Mouse (Mus musculus) lung, embryonic 15.5 days (tissue): ENCODE data around the gene Xbp1. TPM values are rescaled to one million over a fixed set of nuclear protein-coding genes. Genes with fewer than 3 reads are reported as not detected.
"Not testable (repeated sequence)": the region's sequence is repeated elsewhere in the genome, so short reads cannot be mapped to it uniquely, and the experiment has no call there.

ENCODE experiments used
- ATAC-seq: fragments of 200-750 bp; cut with Nextera tagmentation; 2 replicates; pipeline ENCODE4 v1.8.0; 2017; ENCODE audit warnings: moderate number of reproducible peaks, borderline replicate concordance; ENCODE audit not compliant: low FRiP score, low TSS enrichment; ENCODE audit errors: extremely low read depth
- H3K27ac ChIP-seq: fragments of 300-500 bp; sonication (generic); 2 replicates; pipeline ENCODE4 v1.5.1; 2015; ENCODE audit warnings: moderate library complexity, mild to moderate bottlenecking, inconsistent platforms
- H3K27me3 ChIP-seq: fragments of 300-500 bp; sonication (generic); 2 replicates; pipeline ENCODE4 v1.6.1; 2015; ENCODE audit warnings: inconsistent platforms
- H3K36me3 ChIP-seq: fragments of 300-500 bp; sonication (generic); 2 replicates; pipeline ENCODE4 v1.6.1; 2015; ENCODE audit warnings: inconsistent platforms
- H3K4me1 ChIP-seq: fragments of 300-500 bp; sonication (generic); 2 replicates; pipeline ENCODE4 v1.6.1; 2015; ENCODE audit warnings: inconsistent platforms
- H3K4me2 ChIP-seq: fragments of 300-500 bp; sonication (generic); 2 replicates; pipeline ENCODE4 v1.6.1; 2015; ENCODE audit warnings: inconsistent platforms, mild to moderate bottlenecking, moderate library complexity
- H3K4me3 ChIP-seq: fragments of 300-500 bp; sonication (generic); 2 replicates; pipeline ENCODE4 v1.5.1; 2015; ENCODE audit warnings: mild to moderate bottlenecking, inconsistent platforms
- H3K9ac ChIP-seq: fragments of 300-500 bp; sonication (generic); 2 replicates; pipeline ENCODE4 v1.6.1; 2015; ENCODE audit warnings: inconsistent platforms
- H3K9me3 ChIP-seq: fragments of 300-500 bp; sonication (generic); 2 replicates; pipeline ENCODE4 v1.6.1; 2016; ENCODE audit warnings: inconsistent platforms
- WGBS: fragments of 180-500 bp; shearing (Covaris S2); methylation state at CpG from one replicate; pipeline ENCODE4 v1.1.7; 2015; 5-methylcytosine and 5-hydroxymethylcytosine counted together
- polyA plus RNA-seq: library from polyadenylated mRNA; unstranded; fragments of >200 nt; fragmentation: Nextera tagmentation; extraction: Ambion mirVana; gene quantifications from 2 replicates; pipeline ENCODE4 v1.2.1, GENCODE M21; 2015

Gene Xbp1
- polyA plus RNA-seq, 1 experiment from 2014 or later: 229 TPM

DNA sequence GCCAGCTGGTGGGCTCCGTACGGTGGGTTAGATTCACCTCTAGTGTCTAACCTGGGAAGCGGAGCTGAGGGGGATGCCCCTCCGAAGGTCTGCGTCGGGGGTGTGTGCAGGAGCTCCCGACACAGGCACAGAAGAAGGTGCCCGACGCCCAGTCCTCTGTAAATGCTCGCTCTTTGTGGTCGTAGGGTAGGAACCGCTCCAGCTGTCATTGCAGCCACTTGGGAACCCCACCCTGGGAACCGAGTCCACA is 732 bp downstream of the Xbp1 start:
- H3K27me3 ChIP-seq: no peaks in the 10 kb centered on the region
- peak overlapping the region; percentile 94 for H3K27ac ChIP-seq
- peaks cover 39% of the 10 kb centered on the region for H3K36me3 ChIP-seq
- peak overlapping the region; percentile 99 for H3K9ac ChIP-seq
- H3K4me2 ChIP-seq: peak overlapping the region; percentile 76
- 0% methylated on average over 13 of the region's 13 CpGs for WGBS
- H3K9me3 ChIP-seq: no peaks in the 10 kb centered on the region
- peak; percentile 27; the same call in 1 of the 2 replicates for ATAC-seq
- H3K4me1 ChIP-seq: peaks cover 23% of the 10 kb centered on the region
- H3K4me3 ChIP-seq: peak overlapping the region; percentile 88

DNA sequence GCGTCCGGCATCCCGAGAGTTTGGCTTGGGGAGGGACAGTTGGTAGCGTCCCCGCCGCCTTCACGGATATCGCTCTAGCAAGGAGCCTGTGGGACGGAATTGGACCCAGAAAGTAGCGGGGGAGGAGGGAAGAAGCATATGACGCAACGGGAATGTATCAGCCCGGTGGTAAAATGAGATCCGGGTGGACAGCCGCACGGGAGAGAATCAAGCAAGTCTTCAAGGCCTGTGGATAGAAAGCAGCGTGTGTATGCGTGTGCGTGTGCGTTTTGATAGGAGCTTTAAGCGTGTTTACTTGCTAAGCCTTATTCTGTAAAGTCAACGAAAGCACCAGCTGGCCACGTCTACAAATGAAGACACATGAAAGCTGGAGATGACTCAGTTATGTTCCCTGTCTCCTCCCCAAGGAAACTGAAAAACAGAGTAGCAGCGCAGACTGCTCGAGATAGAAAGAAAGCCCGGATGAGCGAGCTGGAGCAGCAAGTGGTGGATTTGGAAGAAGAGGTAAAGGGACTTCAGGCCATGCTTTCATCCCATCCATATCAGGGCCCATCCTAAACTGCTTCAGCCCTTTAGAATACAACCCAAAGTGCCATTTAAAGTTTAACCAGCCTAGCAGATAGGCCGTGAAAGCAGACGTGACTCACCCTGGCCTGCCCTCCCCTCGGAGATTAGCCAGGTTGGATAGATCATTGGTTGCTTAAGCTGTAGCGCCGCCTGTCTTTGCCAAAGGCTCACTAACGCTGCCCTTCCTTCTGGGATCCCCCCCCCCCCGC is 1.2 kb downstream of the Xbp1 start:
- H3K9me3 ChIP-seq: no peaks in the 10 kb centered on the region
- H3K36me3 ChIP-seq: peaks cover 44% of the 10 kb centered on the region
- ATAC-seq: 0 out of 2 replicates have a peak, but pooled peaks have one; percentile 6
- H3K27me3 ChIP-seq: no peaks in the 10 kb centered on the region
- H3K27ac ChIP-seq: peak overlapping the region; percentile 94
- H3K4me1 ChIP-seq: peaks cover 23% of the 10 kb centered on the region
- WGBS: under 1% methylated on average over 34 of the region's 34 CpGs
- H3K4me3 ChIP-seq: peak overlapping the region; percentile 88
- H3K9ac ChIP-seq: peak overlapping the region; percentile 99
- H3K4me2 ChIP-seq: peak overlapping the region; percentile 76

DNA sequence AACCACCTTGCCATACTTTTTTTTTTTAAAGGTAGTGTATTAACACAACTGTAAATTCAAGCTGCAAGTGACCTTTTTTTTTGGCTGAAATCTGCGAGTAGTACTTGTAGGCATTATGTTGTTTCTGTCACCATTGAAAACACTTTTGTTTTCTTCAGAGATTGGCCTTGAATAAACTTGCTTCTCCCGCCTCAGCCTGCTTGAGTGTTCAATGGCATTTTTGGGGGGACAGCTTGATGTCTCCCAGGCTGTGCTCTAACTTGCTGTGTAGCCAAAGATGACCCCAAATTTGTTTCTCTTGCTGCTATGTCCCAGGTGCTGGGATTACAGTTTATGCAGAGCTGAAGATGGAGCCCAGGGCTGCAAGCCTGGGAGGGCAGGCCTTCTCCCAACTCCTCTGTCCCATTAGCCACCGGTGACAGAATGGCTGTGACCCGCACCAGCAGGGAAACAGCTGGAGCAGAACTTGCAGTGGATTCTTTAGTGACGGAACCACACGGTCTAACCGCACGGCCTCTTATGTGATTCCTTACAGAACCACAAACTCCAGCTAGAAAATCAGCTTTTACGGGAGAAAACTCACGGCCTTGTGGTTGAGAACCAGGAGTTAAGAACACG is 2.4 kb downstream of the Xbp1 start:
- peaks cover 51% of the 10 kb centered on the region for H3K36me3 ChIP-seq
- WGBS: 84% methylated on average over 11 of the region's 11 CpGs

GRCm38 (mm10) chr11:5525418-5525817 is 5.0 kb downstream of the Xbp1 start:
- peaks cover 64% of the 10 kb centered on the region for H3K36me3 ChIP-seq
- H3K27me3 ChIP-seq: no peaks in the 10 kb centered on the region
- no peaks in the 10 kb centered on the region for H3K9me3 ChIP-seq
- WGBS: 78% methylated on average over 4 of the region's 4 CpGs
- no peak overlapping the region for H3K4me3 ChIP-seq
- no peak overlapping the region for H3K4me2 ChIP-seq
- H3K27ac ChIP-seq: no peak overlapping the region
- H3K9ac ChIP-seq: no peak overlapping the region
- H3K4me1 ChIP-seq: peaks cover 20% of the 10 kb centered on the region
- no peak for ATAC-seq

More for the DNA sequence above, 2.4 kb downstream of the Xbp1 start:
- Histone ChIP-seq H3K9me3 (no peaks in the 10 kb centered on the region), H3K4me1 (peaks cover 21% of the 10 kb centered on the region), H3K27me3 (no peaks in the 10 kb centered on the region), H3K27ac (no peak overlapping the region), H3K4me3 (peak overlapping the region; percentile 88; the same call in 1 of the 2 replicates), H3K9ac (no peak overlapping the region), H3K4me2 (peak overlapping the region; percentile 76)
- no peak for ATAC-seq

- Histone ChIP-seq H3K9me3 (no peaks in the 10 kb centered on the region), H3K4me1 (peaks cover 20% of the 10 kb centered on the region), H3K27me3 (no peaks in the 10 kb centered on the region), H3K36me3 (peaks cover 78% of the 10 kb centered on the region), H3K27ac (no peak overlapping the region), H3K4me2 (no peak overlapping the region), H3K4me3 (no peak overlapping the region), H3K9ac (no peak overlapping the region)
- no peak for ATAC-seq
- 84% methylated on average over 7 of the region's 7 CpGs for WGBS
Observed at GRCm38 (mm10) chr11:5526573-5527439, 6.3 kb downstream of the Xbp1 start.

DNA sequence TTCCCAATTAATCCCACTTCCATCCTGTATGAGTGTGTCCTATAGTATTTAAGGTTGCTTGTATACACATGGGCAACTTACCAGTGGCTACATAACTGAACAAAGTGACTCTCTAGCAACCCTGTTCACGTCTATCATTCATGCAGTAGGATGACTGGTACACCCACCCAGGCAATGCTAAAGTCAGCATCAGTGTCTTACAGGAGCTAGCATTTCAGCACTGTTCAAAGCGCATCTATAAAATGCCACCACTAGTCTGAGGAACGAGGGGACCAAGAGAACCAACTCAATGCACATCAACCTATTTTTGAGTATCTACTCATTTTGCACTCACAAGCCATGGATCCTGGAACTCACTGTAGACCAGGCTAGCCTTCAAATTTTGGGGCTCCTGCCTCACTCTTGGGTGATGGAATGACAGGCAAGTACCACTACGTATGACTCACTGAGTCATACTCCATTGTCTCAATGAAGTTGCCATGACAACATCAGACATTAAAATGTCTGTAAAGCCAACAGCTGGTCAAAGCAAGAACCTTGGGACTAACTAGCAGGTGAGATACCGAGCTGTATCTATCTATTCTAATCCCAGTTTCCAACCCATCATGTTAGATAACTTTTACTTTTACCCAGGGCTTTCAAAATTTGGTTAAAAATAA is 7.5 kb downstream of the Xbp1 start:
- no peak overlapping the region for H3K27ac ChIP-seq
- no peak overlapping the region for H3K4me3 ChIP-seq
- no peak overlapping the region for H3K9ac ChIP-seq
- ATAC-seq: no peak
- H3K4me1 ChIP-seq: peaks cover 9% of the 10 kb centered on the region
- 78% methylated on average over 5 of the region's 5 CpGs for WGBS
- no peak overlapping the region for H3K4me2 ChIP-seq
- H3K9me3 ChIP-seq: no peaks in the 10 kb centered on the region
- H3K27me3 ChIP-seq: no peaks in the 10 kb centered on the region
- H3K36me3 ChIP-seq: peaks cover 83% of the 10 kb centered on the region

- no peaks in the 10 kb centered on the region for H3K27me3 ChIP-seq
- no peak overlapping the region for H3K27ac ChIP-seq
- ATAC-seq: no peak
- whole genome bisulfite sequencing: 50% methylated on average over 5 of the region's 5 CpGs
- H3K9me3 ChIP-seq: no peaks in the 10 kb centered on the region
- H3K36me3 ChIP-seq: peaks cover 83% of the 10 kb centered on the region
- H3K4me2 ChIP-seq: no peak overlapping the region
- H3K9ac ChIP-seq: no peak overlapping the region
- H3K4me1 ChIP-seq: 0 out of 2 replicates have a peak, but pooled peaks cover under 1% of the 10 kb centered on the region
- no peak overlapping the region for H3K4me3 ChIP-seq
Observed at GRCm38 (mm10) chr11:5528841-5529240, 8.4 kb downstream of the Xbp1 start.

- Histone ChIP-seq H3K4me2 (no peak overlapping the region), H3K27ac (no peak overlapping the region), H3K36me3 (peaks cover 83% of the 10 kb centered on the region), H3K4me3 (no peak overlapping the region), H3K27me3 (no peaks in the 10 kb centered on the region), H3K9me3 (no peaks in the 10 kb centered on the region), H3K9ac (no peak overlapping the region), H3K4me1 (no peaks in the 10 kb centered on the region)
- 70% methylated on average over 5 of the region's 5 CpGs for WGBS
- ATAC-seq: no peak
Observed at GRCm38 (mm10) chr11:5530172-5530571, 9.7 kb downstream of the Xbp1 start.

- ATAC-seq: no peak
- no peak overlapping the region for H3K4me3 ChIP-seq
- no peaks in the 10 kb centered on the region for H3K27me3 ChIP-seq
- no peak overlapping the region for H3K4me2 ChIP-seq
- H3K9me3 ChIP-seq: no peaks in the 10 kb centered on the region
- WGBS: 67% methylated on average over 6 of the region's 6 CpGs
- no peak overlapping the region for H3K27ac ChIP-seq
- H3K4me1 ChIP-seq: no peaks in the 10 kb centered on the region
- peaks cover 79% of the 10 kb centered on the region for H3K36me3 ChIP-seq
- no peak overlapping the region for H3K9ac ChIP-seq
Observed at GRCm38 (mm10) chr11:5530717-5531116, 10.3 kb downstream of the Xbp1 start.

- Histone ChIP-seq H3K27me3 (no peaks in the 10 kb centered on the region), H3K36me3 (peaks cover 68% of the 10 kb centered on the region), H3K9ac (no peak overlapping the region), H3K4me3 (no peak overlapping the region), H3K4me2 (no peak overlapping the region), H3K9me3 (no peaks in the 10 kb centered on the region), H3K4me1 (no peaks in the 10 kb centered on the region), H3K27ac (no peak overlapping the region)
- ATAC-seq: no peak
- WGBS: 71% methylated on average over 5 of the region's 5 CpGs
Observed at GRCm38 (mm10) chr11:5533108-5533507, 12.6 kb downstream of the Xbp1 start.

- not testable (repeated sequence) for H3K4me2 ChIP-seq, H3K27me3 ChIP-seq, H3K4me3 ChIP-seq, H3K27ac ChIP-seq, ATAC-seq, H3K9ac ChIP-seq, H3K9me3 ChIP-seq
- peaks cover 44% of the 10 kb centered on the region for H3K36me3 ChIP-seq
- H3K4me1 ChIP-seq: peaks cover 13% of the 10 kb centered on the region
- WGBS: 83% methylated on average over 4 of the region's 4 CpGs
Observed at GRCm38 (mm10) chr11:5537454-5537853, 17.0 kb downstream of the Xbp1 start.
